Mouse (Mus musculus) heart, embryonic 10.5 days (tissue): ENCODE measurements around the gene Cish. TPM values are rescaled to one million over a fixed set of nuclear protein-coding genes. Genes with fewer than 3 reads are reported as not detected.
"Not testable (repeated sequence)": the region's sequence is repeated elsewhere in the genome, so short reads cannot be mapped to it uniquely, and the experiment has no call there.

Experiments used
- DNase-seq: peaks from one replicate; pipeline ENCODE4 v3.0.0-alpha.2; 2017; ENCODE audit warnings: low spot score
- H3K27ac ChIP-seq: fragments of 300-500 bp; sonication (generic); 2 replicates; pipeline ENCODE4 v1.5.1; 2016; ENCODE audit warnings: mild to moderate bottlenecking
- H3K27me3 ChIP-seq: fragments of 300-500 bp; sonication (generic); 2 replicates; pipeline ENCODE4 v1.6.1; 2016; ENCODE audit warnings: mild to moderate bottlenecking; ENCODE audit not compliant: poor library complexity, insufficient read depth, severe bottlenecking
- H3K36me3 ChIP-seq: fragments of 300-500 bp; sonication (generic); 2 replicates; pipeline ENCODE4 v1.6.1; 2016; ENCODE audit warnings: mild to moderate bottlenecking, moderate library complexity
- H3K4me1 ChIP-seq: fragments of 300-500 bp; sonication (generic); 2 replicates; pipeline ENCODE4 v1.6.1; 2016; ENCODE audit warnings: mild to moderate bottlenecking
- H3K4me3 ChIP-seq: fragments of 300-500 bp; sonication (generic); 2 replicates; pipeline ENCODE4 v1.5.1; 2016; ENCODE audit warnings: mild to moderate bottlenecking, moderate library complexity
- H3K9me3 ChIP-seq: fragments of 300-500 bp; sonication (generic); 2 replicates; pipeline ENCODE4 v1.6.1; 2016; ENCODE audit warnings: mild to moderate bottlenecking, moderate library complexity
- WGBS: fragments of 180-500 bp; shearing (Covaris S2); methylation state at CpG from one replicate; pipeline ENCODE4 v1.1.7; 2016; 5-methylcytosine and 5-hydroxymethylcytosine counted together
- polyA plus RNA-seq: library from polyadenylated mRNA; unstranded; fragments of >200 nt; fragmentation: Nextera tagmentation; extraction: Ambion mirVana; gene quantifications from 2 replicates; pipeline ENCODE4 v1.2.1, GENCODE M21; 2016

Gene Cish
- polyA plus RNA-seq, 1 experiment from 2014 or later = 9.4 TPM

- no peaks in the 10 kb centered on the region for H3K9me3 ChIP-seq
- peaks cover 68% of the 10 kb centered on the region for H3K4me1 ChIP-seq
- H3K27me3 ChIP-seq = no peaks in the 10 kb centered on the region
- H3K36me3 ChIP-seq = peaks cover 20% of the 10 kb centered on the region
- peak overlapping the region; percentile 37; the same call in 1 of the 2 replicates for H3K27ac ChIP-seq
- no peak for DNase-seq
- no peak overlapping the region for H3K4me3 ChIP-seq
- 63% methylated on average over 9 of the region's 9 CpGs for WGBS
Observed at GRCm38 (mm10) chr9:107303121-107303820, 7.4 kb downstream of the Cish start.

- no peaks in the 10 kb centered on the region for H3K9me3 ChIP-seq
- no peaks in the 10 kb centered on the region for H3K27me3 ChIP-seq
- peaks cover 68% of the 10 kb centered on the region for H3K4me1 ChIP-seq
- no peak overlapping the region for H3K4me3 ChIP-seq
- WGBS = 81% methylated on average over 5 of the region's 5 CpGs
- H3K36me3 ChIP-seq = peaks cover 20% of the 10 kb centered on the region
- H3K27ac ChIP-seq = no peak overlapping the region
- no peak for DNase-seq
Observed at GRCm38 (mm10) chr9:107303900-107304299, 8.1 kb downstream of the Cish start.

GRCm38 (mm10) chr9:107304383-107304782 lies 8.6 kb downstream of the Cish start:
- WGBS = 85% methylated on average over 3 of the region's 3 CpGs
- Histone ChIP-seq H3K27me3 (no peaks in the 10 kb centered on the region), H3K36me3 (peaks cover 20% of the 10 kb centered on the region), H3K27ac (no peak overlapping the region), H3K4me1 (peaks cover 68% of the 10 kb centered on the region), H3K4me3 (no peak overlapping the region), H3K9me3 (no peaks in the 10 kb centered on the region)
- no peak for DNase-seq

- Histone ChIP-seq H3K27me3 (no peaks in the 10 kb centered on the region), H3K4me1 (peaks cover 74% of the 10 kb centered on the region), H3K27ac (peak overlapping the region; percentile 37; the same call in 1 of the 2 replicates), H3K36me3 (peaks cover 20% of the 10 kb centered on the region), H3K4me3 (no peak overlapping the region), H3K9me3 (no peaks in the 10 kb centered on the region)
- WGBS = 77% methylated on average over 4 of the region's 4 CpGs
- DNase-seq = no peak
Observed at GRCm38 (mm10) chr9:107305012-107305411, 9.2 kb downstream of the Cish start.

- Histone ChIP-seq H3K9me3 (no peaks in the 10 kb centered on the region), H3K4me3 (no peak overlapping the region), H3K27me3 (no peaks in the 10 kb centered on the region), H3K27ac (peak overlapping the region; percentile 37; the same call in 1 of the 2 replicates), H3K36me3 (peaks cover 14% of the 10 kb centered on the region), H3K4me1 (peaks cover 69% of the 10 kb centered on the region)
- 54% methylated on average over 13 of the region's 13 CpGs for WGBS
- DNase-seq = no peak
Observed at GRCm38 (mm10) chr9:107305601-107306542, 10.0 kb downstream of the Cish start.

GRCm38 (mm10) chr9:107306673-107307072 lies 10.8 kb downstream of the Cish start:
- DNase-seq, H3K9me3 ChIP-seq, H3K36me3 ChIP-seq, H3K27me3 ChIP-seq, H3K4me3 ChIP-seq, H3K27ac ChIP-seq: not testable (repeated sequence)
- WGBS = 85% methylated on average over 1 of the region's 1 CpGs
- H3K4me1 ChIP-seq = peaks cover 62% of the 10 kb centered on the region

GRCm38 (mm10) chr9:107307099-107307872 lies 11.5 kb downstream of the Cish start:
- WGBS = 59% methylated on average over 11 of the region's 11 CpGs
- no peak overlapping the region for H3K4me3 ChIP-seq
- no peaks in the 10 kb centered on the region for H3K27me3 ChIP-seq
- H3K36me3 ChIP-seq = no peaks in the 10 kb centered on the region
- peak overlapping the region; percentile 63 for H3K27ac ChIP-seq
- peaks cover 56% of the 10 kb centered on the region for H3K4me1 ChIP-seq
- no peak for DNase-seq
- H3K9me3 ChIP-seq = no peaks in the 10 kb centered on the region

- Histone ChIP-seq H3K4me3 (no peak overlapping the region), H3K9me3 (no peaks in the 10 kb centered on the region), H3K36me3 (no peaks in the 10 kb centered on the region), H3K4me1 (peaks cover 57% of the 10 kb centered on the region), H3K27me3 (no peaks in the 10 kb centered on the region), H3K27ac (peak overlapping the region; percentile 63)
- WGBS = 60% methylated on average over 12 of the region's 12 CpGs
- DNase-seq = no peak
Observed at GRCm38 (mm10) chr9:107307886-107308285, 12.1 kb downstream of the Cish start.

- WGBS = 88% methylated on average over 9 of the region's 9 CpGs
- Histone ChIP-seq H3K36me3 (no peaks in the 10 kb centered on the region), H3K4me3 (no peak overlapping the region), H3K27ac (peak overlapping the region; percentile 63), H3K27me3 (no peaks in the 10 kb centered on the region), H3K4me1 (peaks cover 55% of the 10 kb centered on the region), H3K9me3 (no peaks in the 10 kb centered on the region)
- no peak for DNase-seq
Observed at GRCm38 (mm10) chr9:107308346-107309000, 12.6 kb downstream of the Cish start.

- no peak for DNase-seq
- H3K9me3 ChIP-seq = no peaks in the 10 kb centered on the region
- H3K27me3 ChIP-seq = no peaks in the 10 kb centered on the region
- no peak overlapping the region for H3K4me3 ChIP-seq
- peak overlapping the region; percentile 8; the same call in 1 of the 2 replicates for H3K27ac ChIP-seq
- WGBS = 61% methylated on average over 9 of the region's 9 CpGs
- H3K4me1 ChIP-seq = peaks cover 54% of the 10 kb centered on the region
- no peaks in the 10 kb centered on the region for H3K36me3 ChIP-seq
Observed at GRCm38 (mm10) chr9:107309171-107309570, 13.3 kb downstream of the Cish start.

- 52% methylated on average over 5 of the region's 5 CpGs for WGBS
- H3K27ac ChIP-seq = peak overlapping the region; percentile 8; the same call in 1 of the 2 replicates
- H3K4me3 ChIP-seq = no peak overlapping the region
- H3K4me1 ChIP-seq = peaks cover 54% of the 10 kb centered on the region
- DNase-seq = no peak
- H3K27me3 ChIP-seq = no peaks in the 10 kb centered on the region
- H3K9me3 ChIP-seq = no peaks in the 10 kb centered on the region
- no peaks in the 10 kb centered on the region for H3K36me3 ChIP-seq
Observed at GRCm38 (mm10) chr9:107309600-107309999, 13.8 kb downstream of the Cish start.
